Mouse (Mus musculus) hindlimb bud, embryonic 11.5 days (tissue): ENCODE data around the gene Polr2g.
"Not testable (repeated sequence)": the region's sequence is repeated elsewhere in the genome, so short reads cannot be mapped to it uniquely, and the experiment has no call there.

ENCODE experiments used
- DNase-seq: peaks from one replicate; pipeline ENCODE4 v3.0.0-alpha.2; 2012; ENCODE audit warnings: low read depth, low spot score; ENCODE audit errors: extremely low spot score

The Polr2g gene

GRCm38 (mm10) chr19:8798264-8798946, at the start of gene Polr2g:
Polr2g (minus strand) TSS chr19:8798577.
- DNase-seq: peak; percentile 86

- no peak for DNase-seq
These were observed 46.2 kb upstream of the Polr2g start for GRCm38 (mm10) chr19:8844371-8845129.

GRCm38 (mm10) chr19:8842961-8843360, 44.6 kb upstream of the Polr2g start:
- DNase-seq: no peak

GRCm38 (mm10) chr19:8841012-8841411, 42.6 kb upstream of the Polr2g start:
- DNase-seq: no peak

GRCm38 (mm10) chr19:8839908-8840791, 41.8 kb upstream of the Polr2g start:
- DNase-seq: no peak

- no peak for DNase-seq
These were observed 40.9 kb upstream of the Polr2g start, which contains the start of gene Gng3 for GRCm38 (mm10) chr19:8839103-8839907. Gng3 (minus strand) TSS chr19:8839194.

- DNase-seq: no peak
These were observed 39.8 kb upstream of the Polr2g start for GRCm38 (mm10) chr19:8838041-8838730.

- no peak for DNase-seq
These were observed 38.9 kb upstream of the Polr2g start, which contains the start of gene Bscl2 for GRCm38 (mm10) chr19:8837251-8837791. Bscl2 (plus strand) TSS chr19:8837467.

- not testable (repeated sequence) for DNase-seq
These were observed 38.0 kb upstream of the Polr2g start for GRCm38 (mm10) chr19:8836327-8836726.

- DNase-seq: no peak
These were observed 34.6 kb upstream of the Polr2g start for GRCm38 (mm10) chr19:8832971-8833370.

- DNase-seq: no peak
These were observed 32.9 kb upstream of the Polr2g start for GRCm38 (mm10) chr19:8831262-8831661.

GRCm38 (mm10) chr19:8830664-8831063, 32.3 kb upstream of the Polr2g start:
- DNase-seq: no peak

GRCm38 (mm10) chr19:8829660-8830059, 31.3 kb upstream of the Polr2g start, which contains the start of gene AC129217.1:
AC129217.1 (plus strand) TSS chr19:8829773.
- no peak for DNase-seq

GRCm38 (mm10) chr19:8822696-8823095, 24.3 kb upstream of the Polr2g start:
- no peak for DNase-seq

GRCm38 (mm10) chr19:8821146-8821545, 22.8 kb upstream of the Polr2g start:
- no peak for DNase-seq

- DNase-seq: no peak
These were observed 22.1 kb upstream of the Polr2g start for GRCm38 (mm10) chr19:8820424-8820956.

GRCm38 (mm10) chr19:8819596-8820423, 21.4 kb upstream of the Polr2g start, which contains the start of gene Hnrnpul2:
Hnrnpul2 (plus strand) TSS chr19:8820010.
- peak; percentile 97 for DNase-seq
